Mouse (Mus musculus): Measurements from ENCODE around the gene 6330409D20Rik. TPM values are rescaled to one million over a fixed set of nuclear protein-coding genes. Genes with fewer than 3 reads are reported as not detected.

The 6330409D20Rik gene
- polyA plus RNA-seq, 1 experiment = not detected

DNA sequence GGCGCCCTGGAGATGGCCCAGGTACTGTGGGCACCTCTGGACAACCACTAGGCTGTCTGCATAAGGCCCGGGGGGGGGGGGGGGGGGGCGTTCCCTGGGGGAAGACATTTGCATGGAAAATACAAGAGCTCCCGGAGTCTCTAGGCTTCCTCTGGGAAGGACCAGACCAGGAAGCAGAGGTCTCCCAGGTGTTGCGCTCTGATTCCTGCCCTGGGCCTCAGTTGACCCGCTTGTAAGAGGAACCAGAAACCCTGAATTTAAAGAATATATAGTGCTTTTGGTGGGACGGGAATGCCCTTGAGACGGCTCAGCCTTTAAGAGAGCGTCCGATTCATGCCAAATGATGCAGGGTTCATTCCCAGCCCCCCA, 10.8 kb upstream of the 6330409D20Rik start:
- WGBS = 79% methylated on average over 10 of the region's 10 CpGs
- Histone ChIP-seq H3K4me3 (replicated peaks; ENCODE audit: control insufficient read depth, low read depth, low read length) (no peak overlapping the region), H3K27ac (ENCODE audit: control insufficient read depth, insufficient read depth, low read depth, low read length, poor library complexity) (no peak overlapping the region), H3K4me1 (ENCODE audit: control insufficient read depth, insufficient read depth, low read length) (no peaks in the 10 kb centered on the region)
- no peak for TF ChIP-seq POLR2A (IDR thresholded peaks at IDR 0.05; ENCODE audit: borderline replicate concordance, control insufficient read depth, low read depth, low read length)
- TF ChIP-seq CTCF (IDR thresholded peaks at IDR 0.05; ENCODE audit: control insufficient read depth, insufficient read depth, low read length) = no peak

DNA sequence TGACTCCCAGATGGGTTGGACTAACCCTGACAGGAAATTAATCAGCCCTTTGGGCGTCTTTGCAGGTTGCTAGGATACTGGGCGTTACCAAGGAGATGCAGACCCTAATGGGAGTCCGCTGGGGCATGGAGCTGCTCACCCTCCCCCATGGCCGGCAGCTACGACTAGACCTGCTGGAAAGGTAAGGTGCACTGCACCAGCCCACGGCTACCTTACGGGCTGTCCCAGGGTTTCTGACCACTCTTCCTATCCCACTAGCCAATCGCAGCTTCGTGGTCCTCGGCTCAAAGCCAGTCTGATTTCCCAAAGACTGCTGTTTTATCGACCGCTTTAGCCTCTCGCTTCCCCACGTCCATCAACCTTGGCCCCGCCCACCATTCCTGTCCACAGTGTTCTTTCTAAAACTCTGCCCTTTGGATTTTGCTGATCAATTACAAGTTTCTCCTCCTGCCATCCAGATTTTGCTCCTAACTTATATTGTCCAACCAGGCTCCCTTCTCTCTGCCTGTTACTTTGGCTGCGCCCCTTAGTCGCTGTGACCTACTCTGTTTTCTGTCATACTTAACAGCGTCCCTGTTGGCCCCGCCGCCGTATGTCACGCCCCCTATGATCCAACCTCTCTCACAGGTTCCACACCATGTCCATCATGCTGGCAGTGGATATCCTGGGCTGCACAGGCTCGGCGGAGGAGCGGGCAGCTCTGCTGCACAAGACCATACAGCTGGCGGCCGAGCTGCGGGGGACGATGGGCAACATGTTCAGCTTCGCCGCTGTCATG, 10.3 kb upstream of the 6330409D20Rik start:
- Histone ChIP-seq H3K4me1 (ENCODE audit: control insufficient read depth, insufficient read depth, low read length) (no peaks in the 10 kb centered on the region), H3K4me3 (replicated peaks; ENCODE audit: control insufficient read depth, low read depth, low read length) (no peak overlapping the region), H3K27ac (ENCODE audit: control insufficient read depth, insufficient read depth, low read depth, low read length, poor library complexity) (no peak overlapping the region)
- 88% methylated on average over 31 of the region's 31 CpGs for WGBS
- TF ChIP-seq POLR2A (IDR thresholded peaks at IDR 0.05; ENCODE audit: borderline replicate concordance, control insufficient read depth, low read depth, low read length) (no peak), CTCF (IDR thresholded peaks at IDR 0.05; ENCODE audit: control insufficient read depth, insufficient read depth, low read length) (no peak)

DNA sequence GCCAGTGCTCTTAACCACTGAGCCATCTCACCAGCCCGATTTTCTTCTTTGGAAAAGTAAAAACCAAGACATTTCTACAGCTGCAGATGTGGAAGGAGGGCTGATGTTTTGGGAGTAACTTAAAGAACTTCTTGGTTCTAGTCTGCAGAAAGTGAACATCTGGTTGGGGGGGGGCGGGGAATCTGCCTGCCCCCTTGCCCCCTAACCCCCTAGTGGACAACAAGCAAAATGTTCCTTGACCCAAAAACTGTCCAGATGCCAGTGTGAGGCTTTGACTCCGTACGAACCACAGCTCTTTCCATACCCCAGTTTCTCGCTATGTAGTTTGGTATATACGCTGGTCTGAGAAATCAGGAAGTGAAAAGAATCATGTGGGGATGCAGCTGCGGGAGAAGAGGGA, 9.4 kb upstream of the 6330409D20Rik start:
- H3K4me1 ChIP-seq (ENCODE audit: control insufficient read depth, insufficient read depth, low read length) = no peaks in the 10 kb centered on the region
- H3K27ac ChIP-seq (ENCODE audit: control insufficient read depth, insufficient read depth, low read depth, low read length, poor library complexity) = no peak overlapping the region
- H3K4me3 ChIP-seq (replicated peaks; ENCODE audit: control insufficient read depth, low read depth, low read length) = no peak overlapping the region
- no peak for TF ChIP-seq CTCF (IDR thresholded peaks at IDR 0.05; ENCODE audit: control insufficient read depth, insufficient read depth, low read length)
- TF ChIP-seq POLR2A (IDR thresholded peaks at IDR 0.05; ENCODE audit: borderline replicate concordance, control insufficient read depth, low read depth, low read length) = no peak
- WGBS = 71% methylated on average over 7 of the region's 7 CpGs

DNA sequence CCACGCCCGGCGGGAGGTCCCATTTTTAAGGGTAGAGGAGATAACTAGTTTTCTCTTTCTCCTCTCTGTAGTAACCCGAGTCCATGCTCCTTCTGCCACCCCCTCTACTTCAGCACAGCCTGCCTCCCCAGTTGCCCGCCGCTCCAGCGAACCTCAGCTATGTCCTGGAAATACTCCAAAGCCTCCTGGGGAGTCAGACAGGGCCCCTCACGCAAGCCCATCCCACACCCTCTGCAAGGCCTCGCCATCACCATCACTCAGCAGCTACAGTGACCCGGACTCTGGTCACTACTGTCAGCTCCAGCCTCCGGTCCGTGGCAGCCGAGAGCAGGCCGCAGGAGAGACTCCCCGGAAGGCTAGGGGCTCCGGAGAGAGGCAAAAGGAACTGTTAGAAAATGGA, 8.3 kb upstream of the 6330409D20Rik start:
- WGBS = 90% methylated on average over 16 of the region's 16 CpGs
- H3K4me1 ChIP-seq (ENCODE audit: control insufficient read depth, insufficient read depth, low read length) = no peaks in the 10 kb centered on the region
- no peak for TF ChIP-seq POLR2A (IDR thresholded peaks at IDR 0.05; ENCODE audit: borderline replicate concordance, control insufficient read depth, low read depth, low read length)
- TF ChIP-seq CTCF (IDR thresholded peaks at IDR 0.05; ENCODE audit: control insufficient read depth, insufficient read depth, low read length) = no peak

DNA sequence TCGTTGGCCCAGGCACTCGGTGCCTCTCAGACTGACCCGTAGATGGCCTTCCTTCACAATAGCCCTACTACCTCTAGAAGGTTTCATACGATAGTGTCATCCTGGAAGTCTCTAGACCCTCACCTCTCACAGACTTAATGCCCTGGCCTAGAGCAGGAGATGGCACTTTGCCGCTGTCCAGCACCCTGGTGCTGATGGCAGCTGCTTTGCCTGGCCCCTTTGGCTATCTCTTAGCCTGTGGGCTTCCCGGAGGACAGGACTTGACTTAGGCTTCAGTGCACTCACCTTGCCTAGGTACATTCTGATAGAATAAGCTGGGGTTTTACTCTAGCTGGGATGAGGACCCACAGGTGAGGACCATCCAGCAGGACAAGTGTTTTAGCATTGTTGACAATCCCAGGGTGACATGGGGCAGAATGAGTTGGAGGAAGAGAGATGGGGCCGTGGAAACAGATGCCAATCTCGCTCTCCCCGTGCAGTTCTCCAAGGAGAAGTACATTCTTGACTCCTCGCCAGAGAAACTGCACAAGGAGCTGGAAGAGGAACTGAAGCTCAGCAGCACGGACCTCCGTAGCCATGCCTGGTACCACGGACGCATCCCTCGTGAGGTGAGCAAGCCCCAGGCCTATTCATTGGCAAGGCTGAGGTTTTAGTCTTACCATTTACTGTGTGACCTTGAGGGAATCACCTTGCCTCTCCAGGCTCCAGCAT, 3.6 kb upstream of the 6330409D20Rik start:
- 49% methylated on average over 15 of the region's 15 CpGs for WGBS
- Histone ChIP-seq H3K4me1 (ENCODE audit: control insufficient read depth, insufficient read depth, low read length) (no peaks in the 10 kb centered on the region), H3K4me3 (replicated peaks; ENCODE audit: control insufficient read depth, low read depth, low read length) (no peak overlapping the region), H3K27ac (ENCODE audit: control insufficient read depth, insufficient read depth, low read depth, low read length, poor library complexity) (no peak overlapping the region)
- no peak for TF ChIP-seq POLR2A (IDR thresholded peaks at IDR 0.05; ENCODE audit: borderline replicate concordance, control insufficient read depth, low read depth, low read length)
- TF ChIP-seq CTCF (IDR thresholded peaks at IDR 0.05; ENCODE audit: control insufficient read depth, insufficient read depth, low read length) = no peak

More for the DNA sequence above, 8.3 kb upstream of the 6330409D20Rik start:
- H3K4me3 ChIP-seq (replicated peaks; ENCODE audit: control insufficient read depth, low read depth, low read length) = no peak overlapping the region
- no peak overlapping the region for H3K27ac ChIP-seq (ENCODE audit: control insufficient read depth, insufficient read depth, low read depth, low read length, poor library complexity)

DNA sequence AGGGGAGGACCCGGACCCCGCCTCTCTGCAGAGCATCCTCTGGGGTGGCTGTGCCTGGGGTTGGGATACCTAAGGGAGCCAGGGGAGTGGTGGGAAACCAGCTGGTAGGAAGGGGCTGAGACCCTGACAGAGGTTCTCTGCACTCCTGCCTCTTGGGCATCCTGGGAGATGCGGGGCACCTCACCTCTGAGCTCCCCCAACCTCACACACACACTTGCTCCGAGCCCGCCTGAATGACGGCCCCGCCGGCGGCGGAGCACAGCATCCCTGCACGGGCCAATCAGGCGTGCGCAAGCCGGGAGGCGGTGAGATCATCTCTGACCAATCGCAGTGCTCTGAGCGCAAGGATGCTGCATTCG, 1.3 kb upstream of the 6330409D20Rik start:
- 92% methylated on average over 18 of the region's 18 CpGs for WGBS
- TF ChIP-seq CTCF (IDR thresholded peaks at IDR 0.05; ENCODE audit: control insufficient read depth, insufficient read depth, low read length) = no peak
- TF ChIP-seq POLR2A (IDR thresholded peaks at IDR 0.05; ENCODE audit: borderline replicate concordance, control insufficient read depth, low read depth, low read length) = no peak
- no peak overlapping the region; the same call in 1 of the 2 replicates for H3K27ac ChIP-seq (ENCODE audit: control insufficient read depth, insufficient read depth, low read depth, low read length, poor library complexity)
- H3K4me3 ChIP-seq (replicated peaks; ENCODE audit: control insufficient read depth, low read depth, low read length) = no peak overlapping the region
- no peaks in the 10 kb centered on the region for H3K4me1 ChIP-seq (ENCODE audit: control insufficient read depth, insufficient read depth, low read length)

DNA sequence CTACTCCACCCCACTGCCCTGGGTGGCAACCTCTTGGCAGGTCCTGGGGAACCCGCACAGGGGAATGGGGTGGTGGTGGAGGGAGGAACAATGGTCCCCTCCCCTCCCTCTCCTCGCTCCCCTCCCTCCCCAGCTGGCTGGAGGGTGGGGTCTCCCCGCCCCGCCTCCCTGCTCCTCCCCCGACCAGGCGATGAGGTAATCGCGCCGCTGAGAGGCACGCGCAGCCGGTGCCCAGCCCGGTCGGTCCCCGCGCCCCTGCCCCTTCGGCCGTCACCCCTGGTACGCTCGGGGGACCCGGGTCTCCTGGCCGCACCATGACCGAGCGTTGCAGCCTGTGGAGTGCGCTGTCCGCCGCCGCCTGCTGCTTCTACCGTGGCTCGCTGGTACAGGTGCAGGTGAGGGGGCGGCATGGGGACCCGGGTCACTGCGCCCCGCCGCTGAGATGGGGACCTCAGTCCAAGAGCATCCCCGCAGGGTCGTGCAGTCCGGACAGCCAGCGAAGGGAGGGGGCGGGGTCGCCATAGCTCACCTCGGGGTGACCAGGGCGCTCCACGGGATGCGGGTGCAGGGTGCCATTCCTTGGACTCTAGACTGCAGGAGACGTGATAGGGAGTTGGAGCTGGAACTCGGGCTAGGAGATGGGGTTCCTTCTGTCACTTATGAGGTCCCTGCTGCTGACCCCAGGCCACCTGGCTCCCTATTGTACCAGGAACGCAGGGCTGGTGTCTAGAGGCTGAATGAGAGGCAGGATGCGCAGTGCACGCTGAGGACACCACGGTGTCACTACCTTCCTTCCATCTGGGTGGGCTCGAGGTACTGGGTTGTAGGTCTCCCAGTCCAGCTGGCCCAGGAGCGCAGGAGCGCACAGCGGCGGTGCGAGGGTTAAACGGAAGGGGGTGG, 707 bp upstream of the 6330409D20Rik start:
- no peak overlapping the region for H3K4me3 ChIP-seq (replicated peaks; ENCODE audit: control insufficient read depth, low read depth, low read length)
- H3K4me1 ChIP-seq (ENCODE audit: control insufficient read depth, insufficient read depth, low read length) = no peaks in the 10 kb centered on the region
- 82% methylated on average over 55 of the region's 58 CpGs for WGBS
- TF ChIP-seq CTCF (IDR thresholded peaks at IDR 0.05; ENCODE audit: control insufficient read depth, insufficient read depth, low read length) (no peak), POLR2A (IDR thresholded peaks at IDR 0.05; ENCODE audit: borderline replicate concordance, control insufficient read depth, low read depth, low read length) (no peak)
- H3K27ac ChIP-seq (ENCODE audit: control insufficient read depth, insufficient read depth, low read depth, low read length, poor library complexity) = no peak overlapping the region

DNA sequence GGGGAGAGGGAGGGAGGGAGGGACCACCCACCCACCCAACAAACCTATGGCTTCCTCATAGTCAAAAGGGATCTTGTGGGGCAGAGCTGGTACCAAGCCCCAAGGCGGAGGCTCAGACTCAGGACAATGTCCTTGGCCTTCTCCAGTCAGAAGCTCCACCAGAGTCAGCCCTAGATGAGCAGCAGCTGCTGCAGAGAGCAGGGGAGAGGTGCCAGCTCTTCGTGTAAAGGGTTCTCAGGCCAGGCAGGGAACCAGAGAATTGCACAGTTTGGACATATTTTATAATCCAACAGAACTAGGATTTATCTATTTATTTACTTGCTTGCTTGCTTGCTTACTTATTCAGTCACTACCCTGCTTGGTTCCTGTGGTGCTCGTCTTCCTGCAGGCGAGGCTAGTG, 1.5 kb downstream of the 6330409D20Rik start:
- WGBS = 77% methylated on average over 4 of the region's 4 CpGs
- Histone ChIP-seq H3K4me1 (ENCODE audit: control insufficient read depth, insufficient read depth, low read length) (no peaks in the 10 kb centered on the region; the same call in 1 of the 2 replicates), H3K27ac (ENCODE audit: control insufficient read depth, insufficient read depth, low read depth, low read length, poor library complexity) (no peak overlapping the region), H3K4me3 (replicated peaks; ENCODE audit: control insufficient read depth, low read depth, low read length) (no peak overlapping the region)
- TF ChIP-seq CTCF (IDR thresholded peaks at IDR 0.05; ENCODE audit: control insufficient read depth, insufficient read depth, low read length) (no peak), POLR2A (IDR thresholded peaks at IDR 0.05; ENCODE audit: borderline replicate concordance, control insufficient read depth, low read depth, low read length) (no peak)
